Mouse (Mus musculus): ENCODE measurements around the gene Ttc28.

GRCm38 (mm10) chr5:111007900-111008299 is 128.3 kb downstream of the Ttc28 start:
- TF ChIP-seq POLR2A (IDR thresholded peaks at IDR 0.05; ENCODE audit: borderline replicate concordance, insufficient read depth, low read length) (no peak), CTCF (IDR thresholded peaks at IDR 0.05; ENCODE audit: borderline replicate concordance, insufficient read depth, low read depth, low read length) (no peak)
